Mouse (Mus musculus) limb, embryonic 15.5 days (tissue): ENCODE results near the gene Ccdc62. TPM values are rescaled to one million over a fixed set of nuclear protein-coding genes. Genes with fewer than 3 reads are reported as not detected.

Experiments
- ATAC-seq: fragments of 200-750 bp; cut with Nextera tagmentation; 2 replicates; pipeline ENCODE4 v1.8.0; 2017; ENCODE audit warnings: low read depth, moderate TSS enrichment; ENCODE audit not compliant: insufficient number of reproducible peaks, low FRiP score, low TSS enrichment
- H3K27ac ChIP-seq: fragments of 300-500 bp; sonication (generic); 2 replicates; pipeline ENCODE4 v1.5.1; 2015; ENCODE audit warnings: moderate library complexity, mild to moderate bottlenecking, inconsistent platforms
- H3K27me3 ChIP-seq: fragments of 300-500 bp; sonication (generic); 2 replicates; pipeline ENCODE4 v1.6.1; 2015; ENCODE audit warnings: inconsistent platforms
- H3K36me3 ChIP-seq: fragments of 300-500 bp; sonication (generic); 2 replicates; pipeline ENCODE4 v1.6.1; 2015; ENCODE audit warnings: inconsistent platforms
- H3K4me1 ChIP-seq: fragments of 300-500 bp; sonication (generic); 2 replicates; pipeline ENCODE4 v1.6.1; 2015; ENCODE audit warnings: inconsistent platforms
- H3K4me2 ChIP-seq: fragments of 300-500 bp; sonication (generic); 2 replicates; pipeline ENCODE4 v1.6.1; 2015; ENCODE audit warnings: mild to moderate bottlenecking, inconsistent platforms
- H3K4me3 ChIP-seq: fragments of 300-500 bp; sonication (generic); 2 replicates; pipeline ENCODE4 v1.5.1; 2015; ENCODE audit warnings: mild to moderate bottlenecking, inconsistent platforms
- H3K9ac ChIP-seq: fragments of 300-500 bp; sonication (generic); 2 replicates; pipeline ENCODE4 v1.6.1; 2015; ENCODE audit warnings: inconsistent platforms
- H3K9me3 ChIP-seq: fragments of 300-500 bp; sonication (generic); 2 replicates; pipeline ENCODE4 v1.6.1; 2016; ENCODE audit warnings: inconsistent platforms
- WGBS: fragments of 180-500 bp; shearing (Covaris S2); methylation state at CpG from one replicate; pipeline ENCODE4 v1.1.7; 2015; 5-methylcytosine and 5-hydroxymethylcytosine counted together
- polyA plus RNA-seq: library from polyadenylated mRNA; unstranded; fragments of >200 nt; fragmentation: Nextera tagmentation; extraction: Ambion mirVana; gene quantifications from 2 replicates; pipeline ENCODE4 v1.2.1, GENCODE M21; 2015

Ccdc62 gene
- polyA plus RNA-seq, 1 experiment from 2014 or later, result 6.4 TPM

GRCm38 (mm10) chr5:123906146-123906975 is 24.1 kb upstream of the Ccdc62 start:
- Histone ChIP-seq H3K4me1 (peaks cover 21% of the 10 kb centered on the region), H3K36me3 (peaks cover 25% of the 10 kb centered on the region), H3K4me2 (peak overlapping the region; percentile 37), H3K27ac (no peak overlapping the region), H3K4me3 (peak overlapping the region; percentile 98), H3K9ac (no peak overlapping the region), H3K27me3 (no peaks in the 10 kb centered on the region), H3K9me3 (no peaks in the 10 kb centered on the region)
- 66% methylated on average over 17 of the region's 17 CpGs for WGBS
- ATAC-seq, result no peak

GRCm38 (mm10) chr5:123906976-123907630 is 23.4 kb upstream of the Ccdc62 start, which contains the start of gene Denr:
Denr (plus strand) TSS chr5:123907175.
- H3K4me1 ChIP-seq, result peaks cover 21% of the 10 kb centered on the region
- H3K27me3 ChIP-seq, result no peaks in the 10 kb centered on the region
- peak within 1 kb of the TSS; percentile 100 for H3K9ac ChIP-seq
- H3K36me3 ChIP-seq, result peaks cover 31% of the 10 kb centered on the region
- no peaks in the 10 kb centered on the region for H3K9me3 ChIP-seq
- WGBS, result under 1% methylated on average over 60 of the region's 61 CpGs
- H3K4me3 ChIP-seq, result peak within 1 kb of the TSS; percentile 98
- peak within 1 kb of the TSS; percentile 89 for H3K27ac ChIP-seq
- ATAC-seq, result peak; percentile 90
- peak within 1 kb of the TSS; percentile 81 for H3K4me2 ChIP-seq

GRCm38 (mm10) chr5:123907631-123907977 is 22.9 kb upstream of the Ccdc62 start:
- no peak for ATAC-seq
- peak overlapping the region; percentile 89 for H3K27ac ChIP-seq
- 3% methylated on average over 10 of the region's 10 CpGs for WGBS

GRCm38 (mm10) chr5:123914852-123915251 is 15.6 kb upstream of the Ccdc62 start:
- peaks cover 53% of the 10 kb centered on the region for H3K36me3 ChIP-seq

More at GRCm38 (mm10) chr5:123907631-123907977, 22.9 kb upstream of the Ccdc62 start:
- Histone ChIP-seq H3K4me1 (peaks cover 21% of the 10 kb centered on the region), H3K4me2 (peak overlapping the region; percentile 81), H3K9ac (peak overlapping the region; percentile 100), H3K27me3 (no peaks in the 10 kb centered on the region), H3K4me3 (peak overlapping the region; percentile 98), H3K36me3 (peaks cover 36% of the 10 kb centered on the region), H3K9me3 (no peaks in the 10 kb centered on the region)

GRCm38 (mm10) chr5:123922112-123922511 is 8.4 kb upstream of the Ccdc62 start:
- no peak overlapping the region for H3K4me2 ChIP-seq
- no peaks in the 10 kb centered on the region for H3K9me3 ChIP-seq
- H3K4me1 ChIP-seq, result no peaks in the 10 kb centered on the region
- ATAC-seq, result no peak
- H3K9ac ChIP-seq, result no peak overlapping the region
- peaks cover 84% of the 10 kb centered on the region for H3K36me3 ChIP-seq
- 90% methylated on average over 6 of the region's 6 CpGs for WGBS
- H3K4me3 ChIP-seq, result no peak overlapping the region
- H3K27ac ChIP-seq, result no peak overlapping the region
- H3K27me3 ChIP-seq, result no peaks in the 10 kb centered on the region

More at GRCm38 (mm10) chr5:123914852-123915251, 15.6 kb upstream of the Ccdc62 start:
- no peaks in the 10 kb centered on the region for H3K4me1 ChIP-seq
- WGBS, result 93% methylated on average over 3 of the region's 3 CpGs
- no peak overlapping the region for H3K9ac ChIP-seq
- H3K9me3 ChIP-seq, result no peaks in the 10 kb centered on the region
- H3K27me3 ChIP-seq, result no peaks in the 10 kb centered on the region
- no peak overlapping the region for H3K27ac ChIP-seq
- no peak overlapping the region for H3K4me3 ChIP-seq
- H3K4me2 ChIP-seq, result no peak overlapping the region
- ATAC-seq, result no peak

- 94% methylated on average over 9 of the region's 9 CpGs for WGBS
- no peak within 1 kb of the TSS for H3K4me3 ChIP-seq
- H3K4me2 ChIP-seq, result no peak within 1 kb of the TSS
- H3K27ac ChIP-seq, result no peak within 1 kb of the TSS
- no peaks in the 10 kb centered on the region for H3K9me3 ChIP-seq
- ATAC-seq, result no peak
- H3K36me3 ChIP-seq, result peaks cover 67% of the 10 kb centered on the region
- peaks cover 11% of the 10 kb centered on the region; the same call in 1 of the 2 replicates for H3K4me1 ChIP-seq
- H3K27me3 ChIP-seq, result no peaks in the 10 kb centered on the region
- H3K9ac ChIP-seq, result no peak within 1 kb of the TSS
Measured at GRCm38 (mm10) chr5:123927118-123927517, 3.4 kb upstream of the Ccdc62 start, which contains the start of gene Gm43518. Gm43518 (plus strand) TSS chr5:123927418.

- peak overlapping the region; percentile 79 for H3K9ac ChIP-seq
- WGBS, result 48% methylated on average over 13 of the region's 13 CpGs
- H3K4me1 ChIP-seq, result peaks cover 11% of the 10 kb centered on the region; the same call in 1 of the 2 replicates
- H3K36me3 ChIP-seq, result peaks cover 27% of the 10 kb centered on the region
- H3K27me3 ChIP-seq, result no peaks in the 10 kb centered on the region
- peak overlapping the region; percentile 84 for H3K27ac ChIP-seq
- no peaks in the 10 kb centered on the region for H3K9me3 ChIP-seq
- peak overlapping the region; percentile 63 for H3K4me3 ChIP-seq
- ATAC-seq, result no peak
- H3K4me2 ChIP-seq, result peak overlapping the region; percentile 73
Measured at GRCm38 (mm10) chr5:123931131-123931530, 652 bp downstream of the Ccdc62 start.

- Histone ChIP-seq H3K9me3 (no peaks in the 10 kb centered on the region), H3K27ac (no peak overlapping the region), H3K4me2 (no peak overlapping the region), H3K4me3 (no peak overlapping the region), H3K4me1 (peaks cover 11% of the 10 kb centered on the region; the same call in 1 of the 2 replicates), H3K9ac (no peak overlapping the region), H3K36me3 (peaks cover 9% of the 10 kb centered on the region), H3K27me3 (no peaks in the 10 kb centered on the region)
- no peak for ATAC-seq
Measured at GRCm38 (mm10) chr5:123932927-123933326, 2.4 kb downstream of the Ccdc62 start.

- 78% methylated on average over 12 of the region's 12 CpGs for WGBS
- no peak overlapping the region for H3K27ac ChIP-seq
- ATAC-seq, result no peak
- H3K9ac ChIP-seq, result no peak overlapping the region
- H3K27me3 ChIP-seq, result no peaks in the 10 kb centered on the region
- no peak overlapping the region for H3K4me3 ChIP-seq
- peaks cover 4% of the 10 kb centered on the region; the same call in 1 of the 2 replicates for H3K36me3 ChIP-seq
- H3K4me2 ChIP-seq, result no peak overlapping the region
- no peaks in the 10 kb centered on the region for H3K9me3 ChIP-seq
- peaks cover 11% of the 10 kb centered on the region; the same call in 1 of the 2 replicates for H3K4me1 ChIP-seq
Measured at GRCm38 (mm10) chr5:123933556-123933955, 3.1 kb downstream of the Ccdc62 start.

GRCm38 (mm10) chr5:123933957-123934591 is 3.6 kb downstream of the Ccdc62 start:
- no peak overlapping the region for H3K4me2 ChIP-seq

GRCm38 (mm10) chr5:123935931-123936330 is 5.5 kb downstream of the Ccdc62 start:
- Histone ChIP-seq H3K4me2 (no peak overlapping the region), H3K27me3 (no peaks in the 10 kb centered on the region), H3K4me1 (peaks cover 7% of the 10 kb centered on the region; the same call in 1 of the 2 replicates), H3K9ac (no peak overlapping the region), H3K36me3 (no peaks in the 10 kb centered on the region), H3K9me3 (no peaks in the 10 kb centered on the region), H3K27ac (no peak overlapping the region), H3K4me3 (no peak overlapping the region)
- no peak for ATAC-seq
- WGBS, result 89% methylated on average over 5 of the region's 5 CpGs

More at GRCm38 (mm10) chr5:123933957-123934591, 3.6 kb downstream of the Ccdc62 start:
- H3K27ac ChIP-seq, result no peak overlapping the region
- H3K9me3 ChIP-seq, result no peaks in the 10 kb centered on the region
- no peak overlapping the region for H3K4me3 ChIP-seq
- no peak for ATAC-seq
- no peak overlapping the region for H3K9ac ChIP-seq
- H3K4me1 ChIP-seq, result peaks cover 11% of the 10 kb centered on the region; the same call in 1 of the 2 replicates
- 35% methylated on average over 18 of the region's 18 CpGs for WGBS
- no peaks in the 10 kb centered on the region for H3K27me3 ChIP-seq
- no peaks in the 10 kb centered on the region for H3K36me3 ChIP-seq
